Mouse (Mus musculus): Measurements from ENCODE around the gene Gzmm.

- peak; percentile 16 for TF ChIP-seq CTCF (IDR thresholded peaks at IDR 0.05; ENCODE audit: control insufficient read depth, insufficient read depth, insufficient read length)
- no peak for TF ChIP-seq MAX (IDR thresholded peaks at IDR 0.05)
- no peak for TF ChIP-seq CEBPB (IDR thresholded peaks at IDR 0.05; ENCODE audit: low read depth)
- no peak for TF ChIP-seq USF1 (IDR thresholded peaks at IDR 0.05; ENCODE audit: low read depth)
- peak; percentile 61 for TF ChIP-seq MYOD1 (IDR thresholded peaks at IDR 0.05; ENCODE audit: control insufficient read depth, insufficient read length, low read depth)
These were observed 5.8 kb upstream of the Gzmm start for GRCm38 (mm10) chr10:79682916-79683582.

Measured in C2C12 (cell line).